Mouse (Mus musculus): ENCODE measurements around the gene Xbp1.
"Not testable (repeated sequence)": the region's sequence is repeated elsewhere in the genome, so short reads cannot be mapped to it uniquely, and the experiment has no call there.

Gene Xbp1

GRCm38 (mm10) chr11:5528841-5529240 lies 8.4 kb downstream of the Xbp1 start:
- DNase-seq (ENCODE audit: low read depth, low spot score) = no peak

DNA sequence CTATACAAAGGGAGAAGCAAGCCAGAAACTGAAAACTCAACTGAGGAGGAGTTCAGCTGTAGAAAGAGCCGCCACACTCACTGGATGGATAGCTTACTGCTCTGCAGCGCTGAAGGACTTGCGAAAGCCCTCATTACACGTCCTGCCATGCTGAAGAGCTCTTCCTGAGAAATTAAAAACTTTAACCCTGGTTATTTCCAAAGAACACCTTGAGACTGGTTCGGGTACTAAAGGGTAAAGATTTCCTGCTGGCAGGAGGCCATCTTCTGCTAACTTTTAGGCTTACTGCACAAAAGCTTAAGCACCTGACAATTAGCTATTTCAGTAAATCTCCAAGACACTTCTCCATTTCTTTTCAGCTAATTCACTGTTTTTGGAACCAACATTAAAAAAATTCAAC lies 9.7 kb downstream of the Xbp1 start:
- DNase-seq (ENCODE audit: low read depth, low spot score) = no peak

GRCm38 (mm10) chr11:5530717-5531116 lies 10.3 kb downstream of the Xbp1 start:
- no peak for DNase-seq (ENCODE audit: low read depth, low spot score)

- no peak for DNase-seq (ENCODE audit: low read depth, low spot score)
Observed at GRCm38 (mm10) chr11:5533108-5533507, 12.6 kb downstream of the Xbp1 start.

DNA sequence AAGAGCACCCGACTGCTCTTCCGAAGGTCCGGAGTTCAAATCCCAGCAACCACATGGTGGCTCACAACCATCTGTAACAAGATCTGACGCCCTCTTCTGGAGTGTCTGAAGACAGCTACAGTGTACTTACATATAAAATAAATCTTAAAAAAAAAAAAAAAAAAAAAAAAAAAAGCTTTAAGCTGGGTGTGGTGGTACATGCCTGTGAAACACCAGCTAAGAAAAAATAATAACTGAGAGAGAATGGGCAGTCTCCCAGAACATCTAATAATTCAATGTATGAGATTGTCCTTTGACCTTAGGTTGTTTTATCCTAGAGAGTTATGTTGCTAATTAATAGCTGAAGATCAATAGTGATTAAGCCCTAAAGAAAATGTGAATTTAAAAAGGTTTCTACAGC lies 17.0 kb downstream of the Xbp1 start:
- not testable (repeated sequence) for DNase-seq (ENCODE audit: low read depth, low spot score)

GRCm38 (mm10) chr11:5540331-5540730 lies 19.9 kb downstream of the Xbp1 start:
- no peak for DNase-seq (ENCODE audit: low read depth, low spot score)

- no peak for DNase-seq (ENCODE audit: low read depth, low spot score)
Observed at GRCm38 (mm10) chr11:5541230-5541798, 20.9 kb downstream of the Xbp1 start.

GRCm38 (mm10) chr11:5541799-5542481 lies 21.5 kb downstream of the Xbp1 start, which contains the start of gene Ccdc117:
Gene Ccdc117 (minus strand): TSS chr11:5542187.
- peak; percentile 89 for DNase-seq (ENCODE audit: low read depth, low spot score)

- DNase-seq (ENCODE audit: low read depth, low spot score) = no peak
Observed at GRCm38 (mm10) chr11:5542482-5543185, 22.2 kb downstream of the Xbp1 start.

GRCm38 (mm10) chr11:5543281-5543680 lies 22.8 kb downstream of the Xbp1 start:
- no peak for DNase-seq (ENCODE audit: low read depth, low spot score)

DNA sequence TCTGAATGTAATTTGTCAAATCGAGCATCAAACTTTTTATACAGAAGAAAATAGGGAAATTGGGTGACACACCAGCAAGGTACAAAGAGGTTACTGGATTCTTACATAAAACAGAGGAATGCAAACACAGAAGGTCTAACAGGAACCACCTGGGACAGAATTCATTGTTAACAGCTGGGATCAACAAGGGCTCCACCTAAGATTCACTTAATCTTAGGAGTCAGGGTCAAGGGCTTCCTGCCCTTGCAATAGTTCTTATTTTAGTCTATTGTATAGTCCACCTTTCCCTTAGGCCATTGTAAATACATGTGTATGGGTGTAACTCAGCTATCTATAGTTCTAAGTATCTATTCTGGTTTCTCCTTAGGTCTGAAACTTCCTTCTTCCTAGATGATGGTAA lies 24.2 kb downstream of the Xbp1 start:
- not testable (repeated sequence) for DNase-seq (ENCODE audit: low read depth, low spot score)

DNA sequence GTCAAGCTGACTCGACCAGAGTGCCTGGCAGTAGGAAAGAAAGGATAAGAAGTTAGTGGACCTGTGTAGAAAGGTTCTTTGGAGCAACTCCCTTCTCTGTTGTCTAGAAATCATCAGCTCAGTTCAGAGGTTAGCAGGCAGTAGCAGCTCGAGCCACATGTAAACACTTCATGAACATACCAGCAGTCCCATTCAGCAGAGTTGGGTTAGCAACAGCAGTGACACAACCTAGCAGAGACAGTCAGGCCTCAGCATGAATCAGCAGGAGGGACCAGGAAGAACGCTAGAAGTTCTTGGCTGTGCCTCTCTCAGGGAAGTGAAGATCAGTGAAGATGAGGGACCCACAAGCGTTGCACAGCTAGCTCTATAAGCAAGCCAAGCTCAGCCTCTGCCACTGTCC lies 25.0 kb downstream of the Xbp1 start:
- no peak for DNase-seq (ENCODE audit: low read depth, low spot score)

- DNase-seq (ENCODE audit: low read depth, low spot score) = no peak
Observed at GRCm38 (mm10) chr11:5546693-5547092, 26.2 kb downstream of the Xbp1 start.

DNA sequence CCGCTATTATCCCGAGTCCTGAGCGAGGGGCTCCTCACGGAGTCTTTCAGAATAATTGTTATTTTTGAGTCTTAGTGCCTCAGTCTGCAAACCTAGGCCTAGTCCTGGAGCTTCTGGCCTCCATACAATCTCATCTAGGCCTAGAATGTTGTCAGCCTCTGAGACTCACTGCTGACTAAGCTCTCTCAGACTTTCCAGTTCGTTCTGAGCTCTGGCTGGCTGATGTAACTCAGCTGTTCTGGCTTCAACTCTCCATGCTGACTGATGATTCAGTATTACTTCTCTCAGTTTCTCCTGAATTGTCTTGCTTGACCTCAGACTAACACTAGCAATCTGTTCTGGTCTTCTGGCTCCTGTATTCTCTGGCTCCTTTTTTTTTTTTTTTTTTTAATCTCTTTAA lies 31.0 kb downstream of the Xbp1 start:
- no peak for DNase-seq (ENCODE audit: low read depth, low spot score)

DNA sequence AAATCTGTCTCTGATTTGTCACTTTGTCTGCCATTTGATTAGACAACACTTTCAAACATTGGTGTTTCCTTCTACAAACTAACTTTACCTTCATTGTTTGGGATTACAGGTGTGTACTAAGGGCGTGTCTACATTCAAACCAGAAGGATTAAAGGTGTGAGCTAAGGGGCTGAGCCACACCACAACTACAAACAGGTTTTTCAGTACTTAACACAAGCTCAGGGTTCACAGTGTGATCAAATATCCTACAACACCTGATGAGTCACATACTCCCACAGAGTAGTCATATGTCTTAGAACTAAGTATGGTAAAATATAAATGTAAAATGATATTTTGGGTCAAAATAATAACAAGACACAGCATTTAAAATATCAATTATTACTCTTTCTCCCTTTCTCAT lies 31.5 kb downstream of the Xbp1 start:
- DNase-seq (ENCODE audit: low read depth, low spot score) = no peak

GRCm38 (mm10) chr11:5560273-5560672 lies 39.8 kb downstream of the Xbp1 start:
- DNase-seq (ENCODE audit: low read depth, low spot score) = no peak

- peak; percentile 20 for DNase-seq (ENCODE audit: low read depth, low spot score)
Observed at GRCm38 (mm10) chr11:5562625-5563268, 42.3 kb downstream of the Xbp1 start.

DNA sequence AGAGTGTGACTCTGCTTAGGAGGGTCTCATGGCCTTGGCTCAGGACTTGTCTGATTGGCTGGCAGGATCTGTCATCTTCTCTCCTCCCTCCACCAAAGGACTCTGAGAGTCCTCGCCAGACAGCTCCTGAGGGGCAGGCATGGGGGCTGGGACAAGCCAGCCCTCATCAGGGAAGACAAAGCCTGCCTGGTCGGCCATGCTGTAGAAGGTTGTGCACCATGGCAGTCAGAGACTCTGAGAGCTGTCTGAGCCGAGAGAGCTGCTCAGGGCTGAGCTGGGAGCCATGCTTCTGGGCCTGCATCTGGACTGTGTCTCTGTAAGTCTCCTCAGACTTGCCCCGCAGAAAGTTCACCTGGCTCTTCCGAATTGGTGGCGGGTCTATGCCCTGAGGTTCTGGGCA lies 43.4 kb downstream of the Xbp1 start:
- DNase-seq (ENCODE audit: low read depth, low spot score) = no peak

- no peak for DNase-seq (ENCODE audit: low read depth, low spot score)
Observed at GRCm38 (mm10) chr11:5565596-5565995, 45.1 kb downstream of the Xbp1 start.

DNA sequence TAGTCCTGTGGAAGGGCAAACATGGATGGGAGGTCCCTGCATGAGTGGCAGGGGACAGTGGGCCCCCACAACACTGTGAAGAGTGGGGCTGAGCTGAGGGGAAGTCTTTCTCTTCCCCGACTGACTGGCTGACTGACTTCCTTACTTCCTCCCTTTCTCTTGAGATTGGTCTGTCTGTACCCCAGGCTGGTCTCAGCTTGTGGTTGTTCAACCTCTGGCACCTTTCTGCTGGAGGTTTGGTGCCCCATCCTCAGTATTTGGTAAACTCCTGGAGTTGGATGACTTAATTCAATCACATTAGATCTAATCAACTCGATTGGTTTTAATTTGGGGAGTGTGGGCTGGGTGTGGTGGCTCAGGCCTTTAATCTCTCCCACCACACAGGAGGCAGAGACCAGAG lies 46.0 kb downstream of the Xbp1 start:
- no peak for DNase-seq (ENCODE audit: low read depth, low spot score)

DNA sequence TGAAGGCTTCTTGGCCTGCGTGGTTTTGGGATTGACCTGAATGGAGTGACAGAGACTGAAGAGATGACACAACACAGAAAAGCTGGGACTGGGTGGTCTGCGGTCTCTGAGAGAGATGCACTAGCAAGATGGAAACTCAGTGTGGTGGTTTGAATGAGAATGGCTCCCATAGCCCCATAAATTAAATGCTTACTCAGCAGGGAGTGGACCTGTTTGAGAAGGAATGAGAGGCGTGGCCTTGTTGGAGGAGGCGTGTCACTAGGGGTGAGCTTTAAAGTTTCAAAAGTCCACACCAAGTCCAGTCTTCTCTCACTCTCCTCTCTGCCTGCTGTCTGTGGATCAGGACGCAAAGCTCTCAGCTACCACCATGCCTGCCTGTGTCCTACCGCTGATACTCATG lies 47.2 kb downstream of the Xbp1 start:
- DNase-seq (ENCODE audit: low read depth, low spot score) = no peak

- DNase-seq (ENCODE audit: low read depth, low spot score) = no peak
Observed at GRCm38 (mm10) chr11:5568082-5568481, 47.6 kb downstream of the Xbp1 start.
